ENCODE assay signal across 11 mouse cellular contexts in the genomic region with DNA sequence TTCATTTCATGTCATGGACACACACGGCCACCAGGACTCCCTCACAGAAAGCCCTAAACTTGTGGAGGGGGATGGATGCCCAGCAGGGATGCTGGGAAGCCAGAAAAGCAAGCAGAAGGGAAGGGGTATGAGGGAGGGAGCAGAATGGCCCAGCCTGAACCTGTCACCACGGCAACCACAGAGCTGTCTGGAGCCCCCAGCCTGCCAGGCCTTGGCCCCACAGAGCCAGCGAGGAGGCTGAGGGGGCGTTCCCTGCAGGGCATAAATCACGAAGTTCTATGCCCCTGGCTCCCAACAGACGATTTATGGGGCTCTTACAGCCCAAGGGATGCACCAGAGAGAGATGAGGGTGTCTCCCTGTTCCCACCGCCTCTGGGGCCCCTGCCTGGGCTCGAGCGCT.
DNase-seq lines count a peak whose midpoint lies in the region; ATAC-seq lines count a peak whose summit lies in the region.
"Had no signal": no experiment of that assay in that cellular context is flagged by ENCODE, and none has a peak within 500 bp of the region (broad histone marks: within the 10 kb centered on the region; RNA-seq: fewer than 3 reads in every experiment).

No protein-coding gene starts in this region.

- no peak overlapping the region for H3K4me3 ChIP-seq in kidney, embryonic 14.5 days (ENCODE audit: low read length)
- no peak overlapping the region for H3K4me3 ChIP-seq in hindbrain, embryonic 13.5 days
- H3K4me3 ChIP-seq in neural tube, embryonic 11.5 days (ENCODE audit: low read depth, low read length) = no peak overlapping the region
- H3K4me3 ChIP-seq: erythroblast, embryonic 14.5 days had no signal

- H3K4me2 ChIP-seq in kidney, embryonic 14.5 days (replicated peaks; ENCODE audit: low read depth, low read length) = 0 out of 2 replicates have a peak overlapping the region, but pooled peaks have one; percentile 3
- no peak overlapping the region for H3K4me2 ChIP-seq in hindbrain, embryonic 13.5 days
- H3K4me2 ChIP-seq in neural tube, embryonic 11.5 days (ENCODE audit: low read depth) = 0 out of 2 replicates have a peak overlapping the region, but pooled peaks have one; percentile 12

- no peak for DNase-seq in kidney, adult 9 months
- DNase-seq in embryo, embryonic 10.5 days (ENCODE audit: low spot score) = peak; percentile 83
- DNase-seq in neural tube, embryonic 11.5 days (ENCODE audit: low spot score) = peak; percentile 89
- no peak for DNase-seq in thymus, postnatal 36 days
- no peak for DNase-seq in right cerebral cortex, postnatal 25 days
- no peak for DNase-seq in left cerebral cortex, adult 11 months (ENCODE audit: low spot score)
- DNase-seq: cerebellum, adult 2 months; layer of hippocampus, postnatal 36 days had no signal

- H3K9me3 ChIP-seq in kidney, embryonic 14.5 days (ENCODE audit: control insufficient read depth, low read length) = no peaks in the 10 kb centered on the region
- H3K9me3 ChIP-seq in hindbrain, embryonic 13.5 days = no peaks in the 10 kb centered on the region
- H3K9me3 ChIP-seq in neural tube, embryonic 11.5 days (ENCODE audit: control insufficient read depth, low read length) = no peaks in the 10 kb centered on the region

- peak; percentile 89 for ATAC-seq in kidney, embryonic 14.5 days (ENCODE audit: low FRiP score, low TSS enrichment)
- ATAC-seq in hindbrain, embryonic 13.5 days (ENCODE audit: low FRiP score) = peak; percentile 86
- peak; percentile 98 for ATAC-seq in neural tube, embryonic 11.5 days (ENCODE audit: insufficient read depth, low FRiP score, low TSS enrichment)

- peak overlapping the region; percentile 71; the same call in 1 of the 2 replicates for H3K27ac ChIP-seq in kidney, embryonic 14.5 days (ENCODE audit: low read depth, low read length)
- peak overlapping the region; percentile 48; the same call in 1 of the 2 replicates for H3K27ac ChIP-seq in hindbrain, embryonic 13.5 days
- peak overlapping the region; percentile 76 for H3K27ac ChIP-seq in neural tube, embryonic 11.5 days (ENCODE audit: low read depth, low read length)

- H3K9ac ChIP-seq in kidney, embryonic 14.5 days (ENCODE audit: low read depth, low read length) = no peak overlapping the region
- H3K9ac ChIP-seq in hindbrain, embryonic 13.5 days = no peak overlapping the region
- peak overlapping the region; percentile 1 for H3K9ac ChIP-seq in neural tube, embryonic 11.5 days (ENCODE audit: low read length)

- H3K36me3 ChIP-seq in kidney, embryonic 14.5 days (ENCODE audit: control insufficient read depth, insufficient read depth, low read length) = no peaks in the 10 kb centered on the region
- H3K36me3 ChIP-seq in hindbrain, embryonic 13.5 days = no peaks in the 10 kb centered on the region
- no peaks in the 10 kb centered on the region for H3K36me3 ChIP-seq in neural tube, embryonic 11.5 days (ENCODE audit: control insufficient read depth, insufficient read depth, low read length)

- peaks cover 17% of the 10 kb centered on the region for H3K4me1 ChIP-seq in kidney, embryonic 14.5 days (ENCODE audit: control insufficient read depth, insufficient read depth, low read length)
- H3K4me1 ChIP-seq in hindbrain, embryonic 13.5 days (replicated peaks) = peaks cover 18% of the 10 kb centered on the region
- H3K4me1 ChIP-seq in neural tube, embryonic 11.5 days (ENCODE audit: control insufficient read depth, insufficient read depth, low read length) = peaks cover 16% of the 10 kb centered on the region

- H3K27me3 ChIP-seq in kidney, embryonic 14.5 days (ENCODE audit: control insufficient read depth, insufficient read depth, low read length) = no peaks in the 10 kb centered on the region
- no peaks in the 10 kb centered on the region for H3K27me3 ChIP-seq in hindbrain, embryonic 13.5 days
- no peaks in the 10 kb centered on the region for H3K27me3 ChIP-seq in neural tube, embryonic 11.5 days (ENCODE audit: control insufficient read depth, insufficient read depth, low read length)

- whole genome bisulfite sequencing in kidney, embryonic 14.5 days = 7% methylated on average over 9 of the region's 9 CpGs
- WGBS in hindbrain, embryonic 13.5 days = 14% methylated on average over 9 of the region's 9 CpGs
- 2% methylated on average over 9 of the region's 9 CpGs for WGBS in neural tube, embryonic 11.5 days

Comparison
In these comparisons a context has a peak if more than half of its experiments do, and no peak if none do; other contexts are left out.
1. DNase-seq: peak in embryo, embryonic 10.5 days (single experiment) and neural tube, embryonic 11.5 days (single experiment); none in kidney, adult 9 months (single experiment), thymus, postnatal 36 days (0 of 2), right cerebral cortex, postnatal 25 days (single experiment) and left cerebral cortex, adult 11 months (single experiment).
2. Peak in every context shown above with its lines, with median percentiles within 50 percentile points of each other: ATAC-seq and H3K27ac ChIP-seq.